Mouse (Mus musculus): ENCODE results near the gene Ikbkg.
"Not testable (repeated sequence)": the region's sequence is repeated elsewhere in the genome, so short reads cannot be mapped to it uniquely, and the experiment has no call there.

The Ikbkg gene

GRCm38 (mm10) chrX:74451157-74451912 is 58.2 kb downstream of the Ikbkg start:
- DNase-seq (ENCODE audit: low read depth, low spot score) = no peak

GRCm38 (mm10) chrX:74452773-74453172 is 59.7 kb downstream of the Ikbkg start:
- DNase-seq (ENCODE audit: low read depth, low spot score) = peak; percentile 49

GRCm38 (mm10) chrX:74481349-74481885 is 88.3 kb downstream of the Ikbkg start, which contains the start of gene Gm6880:
TSS of gene Gm6880 (minus strand) at chrX:74481399.
- DNase-seq (ENCODE audit: low read depth, low spot score) = not testable (repeated sequence)

- DNase-seq (ENCODE audit: low read depth, low spot score) = no peak
Observed at GRCm38 (mm10) chrX:74497131-74497530, 104.0 kb downstream of the Ikbkg start.
